17 mouse cellular contexts compared by ENCODE assay signal in the genomic region with DNA sequence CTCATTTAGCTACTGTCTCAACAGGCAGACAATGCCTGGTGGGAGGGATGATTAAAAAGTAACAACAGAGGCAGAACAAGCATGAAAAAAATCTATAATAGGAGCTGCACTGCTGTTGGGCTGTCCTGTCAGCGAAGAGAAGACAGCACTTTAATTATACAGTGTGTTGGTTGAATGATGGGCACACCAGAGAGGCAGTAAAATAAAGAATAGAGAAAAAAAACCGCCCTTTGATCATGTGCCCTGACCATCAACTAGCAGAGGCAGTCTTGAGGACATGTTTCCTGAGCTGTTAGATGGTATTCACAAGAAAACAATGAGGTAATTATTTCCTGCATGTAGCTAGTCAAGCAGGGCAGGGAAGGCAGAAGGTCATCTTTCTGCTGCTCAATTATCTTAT.
DNase-seq lines count a peak whose midpoint lies in the region; ATAC-seq lines count a peak whose summit lies in the region.
"Had no signal": no experiment of that assay in that cellular context is flagged by ENCODE, and none has a peak within 500 bp of the region (broad histone marks: within the 10 kb centered on the region; RNA-seq: fewer than 3 reads in every experiment).

No protein-coding gene starts in this region.

- H3K4me3 ChIP-seq in kidney, embryonic 15.5 days (replicated peaks): no peak overlapping the region
- H3K4me3 ChIP-seq in midbrain, embryonic 13.5 days (replicated peaks): no peak overlapping the region
- H3K4me3 ChIP-seq: liver, embryonic 12.5 days; myocyte had no signal

- no peak for DNase-seq in kidney, adult 18-20 months
- DNase-seq in embryo, embryonic 11 days: peak; percentile 16
- DNase-seq in forelimb bud, embryonic 11.5 days (ENCODE audit: low read depth, low spot score): peak; percentile 10
- no peak for DNase-seq in adipocyte (ENCODE audit: low spot score)
- DNase-seq in gastrocnemius, postnatal 25 days: no peak
- DNase-seq in thymus, adult 18-20 months: no peak
- DNase-seq: adrenal gland, postnatal 36 days; B cell, adult 2 months; cerebellum, adult 2 months; heart, postnatal 14 days; lung, postnatal 10 days; right cerebral cortex, adult 18-20 months had no signal

- H3K27me3 ChIP-seq in kidney, embryonic 15.5 days: no peaks in the 10 kb centered on the region
- H3K27me3 ChIP-seq in midbrain, embryonic 13.5 days: no peaks in the 10 kb centered on the region
- H3K27me3 ChIP-seq: liver, embryonic 12.5 days had no signal

- no peaks in the 10 kb centered on the region for H3K36me3 ChIP-seq in kidney, embryonic 15.5 days
- no peaks in the 10 kb centered on the region for H3K36me3 ChIP-seq in midbrain, embryonic 13.5 days
- H3K36me3 ChIP-seq: liver, embryonic 12.5 days had no signal

- ATAC-seq in kidney, embryonic 15.5 days (replicated peaks; ENCODE audit: low FRiP score): peak; percentile 96
- ATAC-seq in midbrain, embryonic 13.5 days: peak; percentile 86
- ATAC-seq: intestine, embryonic 16.5 days; liver, embryonic 12.5 days had no signal

- WGBS in kidney, embryonic 15.5 days: 9% methylated on average over 2 of the region's 2 CpGs
- 6% methylated on average over 2 of the region's 2 CpGs for WGBS in midbrain, embryonic 13.5 days

- H3K27ac ChIP-seq in kidney, embryonic 15.5 days: no peak overlapping the region
- H3K27ac ChIP-seq in midbrain, embryonic 13.5 days: no peak overlapping the region
- H3K27ac ChIP-seq: liver, embryonic 12.5 days had no signal

- H3K4me2 ChIP-seq in kidney, embryonic 15.5 days: no peak overlapping the region
- no peak overlapping the region for H3K4me2 ChIP-seq in midbrain, embryonic 13.5 days (replicated peaks)
- H3K4me2 ChIP-seq: liver, embryonic 12.5 days had no signal

- no peak overlapping the region for H3K9ac ChIP-seq in kidney, embryonic 15.5 days
- no peak overlapping the region for H3K9ac ChIP-seq in midbrain, embryonic 13.5 days (replicated peaks)
- H3K9ac ChIP-seq: liver, embryonic 12.5 days had no signal

- no peaks in the 10 kb centered on the region for H3K9me3 ChIP-seq in kidney, embryonic 15.5 days (replicated peaks)
- H3K9me3 ChIP-seq in midbrain, embryonic 13.5 days: no peaks in the 10 kb centered on the region
- H3K9me3 ChIP-seq: liver, embryonic 12.5 days had no signal

- 0 out of 2 replicates have a peak, but pooled peaks cover 6% of the 10 kb centered on the region for H3K4me1 ChIP-seq in kidney, embryonic 15.5 days
- peaks cover 15% of the 10 kb centered on the region for H3K4me1 ChIP-seq in midbrain, embryonic 13.5 days (replicated peaks)
- H3K4me1 ChIP-seq: liver, embryonic 12.5 days had no signal

Comparison
In these comparisons a context has a peak if more than half of its experiments do, and no peak if none do; other contexts are left out.
1. DNase-seq: peak in embryo, embryonic 11 days (single experiment) and forelimb bud, embryonic 11.5 days (single experiment); none in kidney, adult 18-20 months (single experiment), adipocyte (single experiment), gastrocnemius, postnatal 25 days (single experiment) and thymus, adult 18-20 months (0 of 2).